Mouse (Mus musculus) retina, adult 2 months (tissue): Measurements from ENCODE around the gene Mtg2.

Source experiments
- DNase-seq: peaks from one replicate; pipeline ENCODE4 v3.0.0-alpha.2; 2012; ENCODE audit warnings: low read depth, low spot score

The Mtg2 gene

GRCm38 (mm10) chr2:180070481-180071453 is at the start of gene Mtg2:
TSS of gene Mtg2 (plus strand) at chr2:180070588.
- DNase-seq = peak; percentile 83

- DNase-seq = no peak
Measured at GRCm38 (mm10) chr2:180020919-180021318, 49.5 kb upstream of the Mtg2 start.

DNA sequence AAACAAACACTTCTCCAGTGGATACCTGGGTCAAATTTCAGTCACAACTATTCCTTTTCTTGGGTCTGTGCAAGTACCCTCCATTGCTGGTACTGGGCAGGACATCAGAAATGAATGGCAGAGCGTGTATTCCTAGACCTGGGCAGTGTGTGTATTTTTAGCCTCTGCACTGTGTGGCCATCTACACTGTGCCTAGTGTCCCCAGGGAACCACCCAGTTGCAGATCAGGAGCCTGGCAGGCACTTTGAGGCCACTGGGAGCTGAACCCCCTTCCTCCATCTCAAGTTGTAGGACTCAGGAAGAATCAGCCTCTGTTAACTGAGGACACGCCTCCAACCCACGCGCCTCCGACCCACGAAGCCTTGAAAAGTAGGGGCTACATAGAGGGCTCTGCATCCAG is 47.6 kb upstream of the Mtg2 start:
- no peak for DNase-seq

GRCm38 (mm10) chr2:180024401-180025098 is 45.8 kb upstream of the Mtg2 start, which contains the start of gene Lsm14b:
TSS of gene Lsm14b (plus strand) at chr2:180024987.
- DNase-seq = peak; percentile 97

GRCm38 (mm10) chr2:180025135-180025860 is 45.1 kb upstream of the Mtg2 start:
- no peak for DNase-seq

GRCm38 (mm10) chr2:180025861-180026200 is 44.6 kb upstream of the Mtg2 start:
- no peak for DNase-seq

DNA sequence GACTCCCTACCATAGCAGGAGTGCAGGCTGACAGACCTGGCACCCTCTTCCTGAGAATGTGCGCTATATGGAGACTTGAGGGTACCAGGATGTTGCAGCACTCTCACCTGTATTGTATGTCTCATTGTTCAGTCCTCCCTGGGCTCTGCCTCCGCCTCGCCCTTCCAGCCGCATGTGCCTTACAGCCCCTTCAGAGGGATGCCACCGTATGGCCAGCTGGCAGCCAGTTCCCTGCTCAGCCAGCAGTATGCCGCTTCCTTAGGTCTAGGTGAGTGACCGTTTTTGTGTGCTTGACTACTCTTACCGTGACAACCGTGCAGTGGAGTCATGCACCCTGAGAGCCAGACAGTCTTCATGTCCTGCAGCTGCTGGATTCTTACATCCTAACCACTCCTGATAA is 42.6 kb upstream of the Mtg2 start:
- no peak for DNase-seq

DNA sequence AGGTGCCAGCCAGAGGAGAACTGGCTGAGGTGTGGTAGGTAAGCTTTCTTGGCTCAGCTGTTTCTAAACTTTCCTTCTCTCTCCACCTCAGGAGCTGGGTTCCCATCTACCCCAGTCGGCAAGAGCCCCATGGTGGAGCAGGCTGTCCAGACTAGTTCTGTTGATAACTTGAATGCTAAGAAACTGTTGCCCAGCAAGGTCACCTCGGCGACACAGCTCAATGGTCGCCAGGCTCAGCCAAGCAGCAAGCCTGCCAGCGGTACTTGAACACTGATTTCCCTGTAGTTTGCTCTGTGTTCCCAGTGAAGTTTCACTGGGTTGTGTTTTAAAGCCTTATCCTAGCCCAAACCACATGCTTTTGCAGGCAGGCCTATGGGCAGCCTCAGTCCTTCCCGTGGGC is 39.1 kb upstream of the Mtg2 start:
- no peak for DNase-seq

- no peak for DNase-seq
Measured at GRCm38 (mm10) chr2:180032925-180033324, 37.5 kb upstream of the Mtg2 start.

GRCm38 (mm10) chr2:180033956-180034355 is 36.4 kb upstream of the Mtg2 start:
- DNase-seq = no peak

DNA sequence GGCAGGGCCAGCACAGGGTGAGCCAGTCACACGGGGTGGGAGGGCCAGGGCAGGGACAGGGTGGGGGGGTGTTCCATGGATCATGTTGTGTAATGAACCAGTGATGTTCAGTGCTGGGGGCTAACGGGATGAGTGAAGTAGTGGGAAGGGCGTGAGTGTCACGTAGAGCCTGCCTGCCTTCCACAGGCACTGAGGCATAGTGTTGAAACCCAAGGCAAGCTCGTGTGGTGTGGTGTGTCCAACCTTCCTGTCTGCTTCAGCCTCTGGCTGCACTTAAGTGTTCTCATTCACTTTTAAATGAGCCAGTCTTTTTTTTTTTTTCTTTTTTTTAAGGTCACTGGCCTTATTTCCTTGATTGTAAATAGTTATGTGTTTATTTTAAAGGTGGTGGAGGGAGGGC is 35.6 kb upstream of the Mtg2 start:
- no peak for DNase-seq

DNA sequence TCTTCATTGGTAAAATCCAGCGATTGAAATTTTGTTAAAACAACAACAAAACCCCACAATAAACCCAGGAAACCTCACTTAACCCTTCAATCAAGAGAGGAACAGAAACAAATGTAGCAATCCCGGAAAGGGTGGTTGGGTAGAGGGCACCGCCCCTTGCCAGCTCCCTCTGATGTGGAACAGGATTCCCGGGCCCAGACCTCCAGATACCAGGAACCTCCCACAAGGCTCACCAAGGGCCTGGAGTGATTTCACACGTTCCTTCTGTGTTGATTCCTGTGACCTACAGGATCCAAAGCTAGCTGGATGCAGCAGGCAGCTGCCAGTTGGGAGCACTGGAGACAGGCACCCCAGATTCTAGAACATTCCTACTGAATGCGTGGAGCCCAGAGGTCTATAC is 30.0 kb upstream of the Mtg2 start:
- no peak for DNase-seq

- no peak for DNase-seq
Measured at GRCm38 (mm10) chr2:180041577-180042255, 28.7 kb upstream of the Mtg2 start.

- peak; percentile 78 for DNase-seq
Measured at GRCm38 (mm10) chr2:180042256-180042857, 28.0 kb upstream of the Mtg2 start, which contains the start of the genes Psma7 and Ss18l1. TSS of gene Psma7 (minus strand) at chr2:180042433. TSS of gene Ss18l1 (plus strand) at chr2:180042509.

DNA sequence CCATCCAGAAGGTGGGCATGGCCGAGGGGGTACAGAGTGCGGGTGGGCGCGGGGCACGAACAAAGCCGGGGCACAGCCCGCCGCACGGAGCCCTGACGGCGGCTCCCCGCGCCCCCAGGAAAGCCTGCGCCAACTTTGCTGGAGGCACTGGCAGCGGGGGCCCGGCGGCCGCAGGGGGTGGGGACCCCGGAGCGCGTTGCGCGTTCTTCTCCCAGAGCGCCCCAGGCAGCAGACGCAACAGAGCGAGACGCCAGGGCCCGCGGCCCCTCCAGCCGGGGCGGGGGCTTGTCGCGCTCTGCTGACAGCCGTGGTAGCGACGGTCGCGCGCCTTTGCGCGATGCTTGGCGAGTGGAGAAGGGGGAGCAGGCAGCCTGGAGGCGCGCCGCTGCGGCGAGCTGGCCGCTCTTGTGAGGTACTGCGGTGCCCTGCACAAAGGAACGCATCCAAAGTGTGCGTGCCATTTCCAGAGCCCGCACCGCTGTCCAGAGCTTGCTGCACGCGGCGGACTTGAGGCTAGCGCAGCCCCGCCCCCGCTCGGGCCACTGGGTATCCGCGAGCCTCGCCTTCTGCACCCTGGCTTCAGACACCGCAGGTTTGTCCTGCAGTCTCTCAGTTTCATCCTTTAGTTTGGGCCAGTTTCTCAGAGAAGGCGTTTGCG is 27.4 kb upstream of the Mtg2 start:
- no peak for DNase-seq

DNA sequence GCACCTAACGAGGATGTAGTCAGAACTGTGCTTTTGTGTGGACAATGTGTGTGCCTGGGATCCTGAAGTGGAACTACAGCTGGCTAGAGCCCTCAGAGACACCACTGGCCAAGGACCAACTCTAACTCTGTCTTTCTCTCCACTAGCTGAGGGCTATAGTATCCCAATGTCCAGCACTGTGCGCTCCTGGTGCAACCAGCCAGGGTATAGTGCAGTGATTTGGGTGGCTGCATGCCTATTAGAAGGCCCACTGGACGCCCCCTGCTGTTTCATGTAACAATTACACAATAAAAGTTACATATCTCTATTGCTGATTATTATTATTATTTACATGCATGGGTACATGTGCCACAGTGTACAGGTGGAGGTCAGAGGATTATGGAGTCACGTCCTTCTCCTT is 25.1 kb upstream of the Mtg2 start:
- DNase-seq = no peak

- DNase-seq = no peak
Measured at GRCm38 (mm10) chr2:180047580-180047979, 22.8 kb upstream of the Mtg2 start.

GRCm38 (mm10) chr2:180047980-180048635 is 22.3 kb upstream of the Mtg2 start:
- DNase-seq = no peak

DNA sequence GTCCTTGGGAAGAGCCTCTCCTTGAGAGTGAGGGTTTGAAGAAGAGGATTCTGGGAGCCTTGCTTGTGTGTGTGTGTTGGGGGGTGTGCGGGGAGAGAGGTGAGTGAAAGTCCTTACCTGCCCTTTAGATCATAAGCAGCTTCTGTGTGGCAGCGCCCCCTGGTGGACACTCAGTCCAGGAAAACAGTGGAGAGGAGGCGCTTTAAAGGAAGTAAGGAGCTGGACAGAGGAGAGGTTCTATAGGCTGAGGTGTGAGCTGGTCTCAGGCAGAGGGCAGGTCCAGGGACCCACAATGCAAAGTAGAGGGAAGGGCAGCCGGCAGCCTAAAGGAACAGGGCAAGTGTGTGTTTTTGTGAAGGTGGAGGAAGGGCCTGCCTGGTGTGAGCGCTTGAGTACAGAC is 19.4 kb upstream of the Mtg2 start:
- DNase-seq = peak; percentile 71
